Mouse (Mus musculus) right cerebral cortex, adult 18-20 months (tissue): ENCODE data around the gene Fgr.

ENCODE experiments used
- DNase-seq: peaks from one replicate; pipeline ENCODE4 v3.0.0; 2022; ENCODE audit warnings: mixed read lengths

Fgr gene

GRCm38 (mm10) chr4:133039116-133039819 is 65.4 kb downstream of the Fgr start:
- no peak for DNase-seq

- no peak for DNase-seq
Observed at GRCm38 (mm10) chr4:133039832-133040231, 65.9 kb downstream of the Fgr start.

GRCm38 (mm10) chr4:133040241-133040904 is 66.5 kb downstream of the Fgr start:
- DNase-seq: no peak

GRCm38 (mm10) chr4:133042244-133042643 is 68.3 kb downstream of the Fgr start:
- DNase-seq: no peak

GRCm38 (mm10) chr4:133042651-133043635 is 69.0 kb downstream of the Fgr start:
- peak; percentile 67 for DNase-seq

- no peak for DNase-seq
Observed at GRCm38 (mm10) chr4:133043798-133044646, 70.1 kb downstream of the Fgr start.

GRCm38 (mm10) chr4:133044647-133045094 is 70.8 kb downstream of the Fgr start:
- no peak for DNase-seq

GRCm38 (mm10) chr4:133045771-133046474 is 72.0 kb downstream of the Fgr start:
- DNase-seq: no peak

GRCm38 (mm10) chr4:133046691-133047352 is 72.9 kb downstream of the Fgr start:
- peak; percentile 70 for DNase-seq

- DNase-seq: no peak
Observed at GRCm38 (mm10) chr4:133047353-133048105, 73.6 kb downstream of the Fgr start.

- no peak for DNase-seq
Observed at GRCm38 (mm10) chr4:133049071-133049920, 75.4 kb downstream of the Fgr start.

GRCm38 (mm10) chr4:133050196-133050836 is 76.4 kb downstream of the Fgr start:
- DNase-seq: no peak

GRCm38 (mm10) chr4:133050837-133051549 is 77.1 kb downstream of the Fgr start:
- DNase-seq: no peak

GRCm38 (mm10) chr4:133051550-133051865 is 77.6 kb downstream of the Fgr start:
- DNase-seq: no peak
